Mouse (Mus musculus): ENCODE measurements around the gene Atxn2.
"Not testable (repeated sequence)": the region's sequence is repeated elsewhere in the genome, so short reads cannot be mapped to it uniquely, and the experiment has no call there.

The Atxn2 gene

DNA sequence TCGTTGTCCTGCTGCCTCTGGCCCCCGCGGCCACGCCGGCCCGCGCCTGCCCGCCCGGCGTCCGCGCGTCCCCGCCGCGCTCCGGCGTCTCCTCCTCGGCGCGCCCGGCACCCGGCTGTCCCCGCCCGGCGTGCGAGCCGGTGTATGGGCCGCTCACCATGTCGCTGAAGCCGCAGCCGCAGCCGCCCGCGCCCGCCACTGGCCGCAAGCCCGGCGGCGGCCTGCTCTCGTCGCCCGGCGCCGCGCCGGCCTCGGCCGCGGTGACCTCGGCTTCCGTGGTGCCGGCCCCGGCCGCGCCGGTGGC is 743 bp downstream of the Atxn2 start:
- DNase-seq (ENCODE audit: low read depth), result no peak

DNA sequence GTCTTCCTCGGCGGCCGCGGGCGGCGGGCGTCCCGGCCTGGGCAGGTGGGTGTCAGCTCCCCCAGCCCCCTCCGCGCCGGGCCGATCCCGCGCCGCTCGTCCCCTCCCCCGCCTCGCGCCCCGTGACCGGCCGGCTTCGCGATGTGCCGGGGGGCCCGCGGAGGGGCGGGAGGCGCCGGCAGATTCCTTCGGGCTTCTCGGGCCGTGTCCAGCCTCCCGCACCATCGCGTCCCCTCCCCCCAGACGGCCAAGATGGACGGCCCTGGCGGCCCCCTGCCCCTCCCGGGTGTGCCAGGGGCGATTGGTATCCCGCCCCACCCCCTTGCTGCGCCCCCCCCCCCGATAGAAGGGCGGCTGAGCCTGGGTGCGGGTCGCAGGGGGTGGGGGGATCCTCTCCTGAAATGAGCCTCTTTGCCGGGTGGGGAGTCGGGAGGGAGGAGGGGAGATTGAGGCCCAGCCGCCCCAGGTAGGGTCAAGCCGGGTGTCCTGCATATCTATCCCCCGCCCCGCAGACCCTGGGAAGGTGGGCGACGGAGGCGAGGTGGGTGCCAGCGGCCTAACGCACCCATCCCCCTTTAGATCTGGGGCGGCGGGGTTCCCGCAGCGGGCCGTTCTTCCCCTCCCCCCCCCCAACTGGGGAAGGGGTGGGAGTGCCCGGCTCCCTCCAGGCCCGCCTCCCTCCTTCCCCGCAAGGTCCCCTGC is 1.2 kb downstream of the Atxn2 start:
- DNase-seq (ENCODE audit: low read depth), result peak; percentile 60

DNA sequence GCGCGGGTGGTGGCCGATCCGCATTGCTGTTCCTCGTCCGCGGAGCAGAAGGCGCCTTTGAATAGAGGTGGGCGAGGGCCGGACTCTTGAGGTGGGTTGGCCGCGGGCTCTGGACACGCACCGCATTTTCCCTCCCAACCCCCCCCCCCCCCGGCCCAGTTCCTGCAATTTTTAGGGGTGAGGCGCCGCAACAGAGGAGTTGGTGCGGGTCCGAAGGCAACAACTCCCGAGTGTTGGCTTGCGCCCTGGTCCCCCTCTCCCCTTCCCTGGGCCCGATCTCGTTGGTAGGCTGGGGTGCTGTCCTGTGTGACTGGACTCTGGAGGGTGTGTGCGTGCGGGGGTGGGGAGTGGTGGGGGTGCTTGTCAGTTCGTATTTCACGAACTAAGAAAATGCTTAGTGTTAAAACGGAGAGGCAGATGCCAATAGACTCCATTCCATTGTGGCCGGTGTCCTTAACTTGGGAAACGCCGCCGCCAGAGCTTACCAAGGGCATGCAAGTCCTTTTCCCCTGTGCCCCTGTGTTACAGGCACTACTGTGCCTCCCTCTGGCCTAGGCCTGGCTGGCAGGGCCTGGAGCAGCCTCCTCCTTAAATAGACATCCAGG is 1.9 kb downstream of the Atxn2 start:
- peak; percentile 66 for DNase-seq (ENCODE audit: low read depth)

DNA sequence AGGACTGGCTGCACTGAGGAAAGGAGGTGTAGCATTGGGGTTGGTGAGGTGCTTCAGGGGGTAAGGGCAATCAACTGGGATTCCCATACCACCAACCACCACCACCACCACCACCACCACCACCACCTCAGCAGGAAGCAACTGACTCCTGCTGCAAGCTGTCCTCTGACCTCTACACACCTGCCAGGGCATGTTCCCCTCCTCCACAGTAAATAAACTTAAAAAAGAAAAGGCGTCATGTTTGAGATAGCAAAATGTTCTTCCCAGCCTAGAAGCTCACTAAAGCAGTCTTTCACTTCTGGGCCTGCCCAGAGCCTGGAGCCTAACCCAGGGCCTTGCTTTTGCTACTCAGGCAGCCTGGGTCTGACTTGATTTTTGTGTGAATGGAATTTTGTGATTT is 3.2 kb downstream of the Atxn2 start:
- no peak for DNase-seq (ENCODE audit: low read depth)

DNA sequence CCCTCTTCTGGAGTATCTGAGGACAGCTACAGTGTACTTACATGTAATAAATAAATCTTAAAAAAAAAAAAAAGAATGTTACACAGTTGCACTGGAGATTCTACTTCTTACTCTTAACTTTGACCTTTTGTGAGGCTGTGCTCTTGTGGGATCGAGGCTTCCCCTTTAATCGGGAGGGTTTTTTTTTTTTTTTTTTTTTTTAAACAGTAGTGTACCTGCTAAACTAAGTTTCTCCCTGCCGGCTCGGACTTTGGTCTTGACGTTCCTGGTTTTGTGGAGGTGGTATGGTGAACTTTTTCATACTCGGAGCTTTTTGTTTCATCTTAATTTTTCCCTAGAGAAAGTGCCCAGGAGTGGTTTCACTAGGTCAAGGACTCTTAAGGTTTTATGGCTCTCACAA is 3.8 kb downstream of the Atxn2 start:
- DNase-seq (ENCODE audit: low read depth), result no peak

DNA sequence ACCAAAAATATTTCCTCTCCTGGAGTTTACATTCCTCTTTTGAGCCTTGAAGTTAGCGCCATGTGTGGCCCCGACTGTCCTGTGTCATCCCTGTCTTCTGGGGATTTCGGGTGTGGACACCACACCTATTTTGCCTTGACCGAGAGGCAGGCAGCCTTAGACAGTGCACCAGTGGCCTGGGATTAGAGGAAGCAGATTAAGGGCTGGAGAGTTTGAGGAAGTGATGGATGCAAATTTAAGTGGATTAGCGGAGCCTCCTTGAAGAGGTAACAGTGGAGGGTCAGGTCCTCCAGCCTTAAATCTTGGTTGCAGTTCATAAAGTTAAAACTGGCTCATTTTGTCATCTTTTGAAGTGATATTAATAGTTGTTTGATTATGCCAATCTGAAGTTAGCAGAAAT is 7.3 kb downstream of the Atxn2 start:
- no peak for DNase-seq (ENCODE audit: low read depth)

DNA sequence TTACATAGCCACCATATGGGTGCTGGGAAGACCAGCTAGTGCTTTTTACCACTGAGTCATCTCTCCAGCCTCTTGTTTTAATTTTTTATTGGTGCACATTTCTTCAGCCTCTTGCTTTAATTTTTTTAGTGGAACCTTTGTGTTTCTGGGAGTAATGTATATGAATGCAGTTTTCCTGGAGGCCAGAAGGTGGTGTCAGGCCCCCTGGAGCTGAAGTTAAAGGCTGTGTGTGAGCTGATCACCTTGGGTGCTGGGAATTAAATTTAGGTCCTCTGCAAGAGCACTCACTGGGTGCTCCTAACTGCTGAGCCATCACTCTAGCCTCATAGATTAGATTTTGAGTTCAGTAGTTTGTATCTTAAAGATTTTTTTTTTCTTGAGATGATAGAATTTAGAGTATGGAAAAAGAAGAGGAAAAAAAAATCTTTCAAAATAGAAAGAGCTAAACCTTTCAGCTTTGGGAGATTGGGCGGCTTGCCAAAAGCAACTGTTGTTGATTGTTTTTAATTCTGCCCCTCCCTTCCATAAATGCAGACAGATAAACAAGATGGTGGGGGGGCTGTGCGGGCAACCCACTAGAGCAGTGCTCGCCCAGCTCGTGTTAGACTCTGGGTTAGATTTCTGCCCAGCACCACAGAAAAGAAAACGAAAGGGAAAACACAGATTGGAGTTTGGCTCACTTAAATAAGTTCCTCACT is 9.9 kb downstream of the Atxn2 start:
- no peak for DNase-seq (ENCODE audit: low read depth)

DNA sequence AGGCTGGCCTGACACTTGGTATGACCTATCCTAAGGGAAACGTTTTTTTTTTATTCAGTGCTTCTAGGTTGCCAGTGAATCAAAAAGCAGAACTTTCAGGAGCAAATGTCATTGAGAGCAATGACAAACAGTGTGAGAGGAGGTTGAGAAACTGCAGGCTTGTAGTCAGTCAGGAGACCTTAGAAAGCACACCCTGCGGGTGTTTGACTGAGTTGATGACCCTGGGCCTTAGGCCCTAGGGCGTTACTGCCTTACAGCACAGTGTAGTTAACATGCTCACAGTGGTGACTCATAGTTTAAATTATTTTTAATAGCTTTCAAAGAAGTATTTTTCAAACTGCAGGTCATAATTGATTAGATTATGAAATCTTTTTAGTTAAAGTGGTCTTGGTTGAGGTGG is 10.7 kb downstream of the Atxn2 start:
- peak; percentile 27 for DNase-seq (ENCODE audit: low read depth)

DNA sequence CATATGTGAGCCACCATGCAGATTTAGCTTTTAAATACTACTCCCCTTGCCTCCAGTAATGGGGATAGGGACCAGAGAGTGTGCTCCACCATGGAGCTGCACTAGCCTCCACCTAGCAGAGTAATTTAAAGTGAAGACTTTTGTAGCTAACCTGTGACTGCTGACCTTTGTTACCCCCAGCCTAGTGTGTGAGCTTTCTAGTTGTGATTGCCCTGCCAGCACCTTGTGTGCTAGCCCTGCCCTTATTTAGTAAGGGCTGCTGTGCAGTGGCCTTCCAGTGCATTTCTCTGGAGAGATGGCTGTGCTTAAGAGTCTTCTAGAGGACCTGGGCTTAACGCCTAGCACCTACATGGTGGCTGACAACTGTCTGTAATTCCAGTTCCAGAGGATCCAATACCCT is 13.5 kb downstream of the Atxn2 start:
- DNase-seq (ENCODE audit: low read depth), result no peak

DNA sequence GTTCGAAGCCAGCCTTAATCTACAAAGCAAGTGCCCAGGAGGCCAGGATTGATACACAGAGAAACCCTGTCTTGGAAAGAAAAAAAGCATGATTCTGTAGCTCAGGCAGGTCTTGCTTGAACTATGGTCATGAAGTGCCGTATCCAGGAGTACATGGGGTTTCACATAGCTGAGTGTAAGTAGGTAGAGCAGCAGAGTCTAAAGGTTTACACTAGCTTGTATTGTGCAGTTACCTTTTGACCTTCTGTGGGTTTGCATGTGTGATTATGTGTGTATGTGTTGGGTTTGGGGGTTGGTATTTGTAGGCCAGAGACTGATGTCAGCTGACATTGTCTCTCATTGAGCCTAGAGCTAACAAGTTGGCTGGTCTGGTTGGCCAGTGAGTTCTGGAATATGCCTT is 18.9 kb downstream of the Atxn2 start:
- no peak for DNase-seq (ENCODE audit: low read depth)

DNA sequence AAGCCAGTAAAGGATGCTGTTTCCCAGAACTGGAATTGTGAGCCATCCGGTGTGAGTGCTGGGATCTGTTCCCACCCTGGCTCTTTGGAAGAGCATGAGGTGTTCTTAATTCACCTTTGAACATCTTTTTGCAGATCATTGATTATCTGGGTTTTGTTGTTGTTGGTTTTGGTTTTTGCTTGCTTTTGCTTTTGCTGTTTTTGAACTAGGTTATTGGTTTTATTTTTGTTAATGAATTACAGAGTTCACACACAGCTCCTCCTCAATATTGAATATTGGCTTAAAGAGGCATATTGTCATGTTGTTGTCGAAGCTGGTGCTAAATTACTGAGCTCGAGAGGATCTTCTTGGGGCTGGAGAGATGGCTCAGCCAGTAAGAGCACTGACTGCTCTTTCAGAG is 25.5 kb downstream of the Atxn2 start:
- no peak for DNase-seq (ENCODE audit: low read depth)

DNA sequence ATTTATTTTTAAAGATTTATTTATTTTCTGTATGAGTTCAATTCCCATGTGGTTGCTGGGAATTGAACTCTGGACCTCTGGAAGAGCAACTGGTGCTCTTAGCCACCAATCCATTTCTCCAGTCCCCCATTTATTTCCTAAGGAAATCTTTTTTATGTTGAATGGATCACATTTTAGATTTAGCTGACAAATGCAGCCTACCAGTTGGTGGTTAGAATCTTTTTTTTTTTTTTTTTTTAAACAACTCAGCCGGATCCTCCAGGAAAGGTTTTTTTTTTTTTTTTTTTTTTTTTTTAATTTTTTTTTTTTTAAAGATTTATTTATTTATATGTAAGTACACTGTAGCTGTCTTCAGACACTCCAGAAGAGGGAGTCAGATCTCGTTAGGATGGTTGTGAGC is 27.0 kb downstream of the Atxn2 start:
- DNase-seq (ENCODE audit: low read depth), result not testable (repeated sequence)

DNA sequence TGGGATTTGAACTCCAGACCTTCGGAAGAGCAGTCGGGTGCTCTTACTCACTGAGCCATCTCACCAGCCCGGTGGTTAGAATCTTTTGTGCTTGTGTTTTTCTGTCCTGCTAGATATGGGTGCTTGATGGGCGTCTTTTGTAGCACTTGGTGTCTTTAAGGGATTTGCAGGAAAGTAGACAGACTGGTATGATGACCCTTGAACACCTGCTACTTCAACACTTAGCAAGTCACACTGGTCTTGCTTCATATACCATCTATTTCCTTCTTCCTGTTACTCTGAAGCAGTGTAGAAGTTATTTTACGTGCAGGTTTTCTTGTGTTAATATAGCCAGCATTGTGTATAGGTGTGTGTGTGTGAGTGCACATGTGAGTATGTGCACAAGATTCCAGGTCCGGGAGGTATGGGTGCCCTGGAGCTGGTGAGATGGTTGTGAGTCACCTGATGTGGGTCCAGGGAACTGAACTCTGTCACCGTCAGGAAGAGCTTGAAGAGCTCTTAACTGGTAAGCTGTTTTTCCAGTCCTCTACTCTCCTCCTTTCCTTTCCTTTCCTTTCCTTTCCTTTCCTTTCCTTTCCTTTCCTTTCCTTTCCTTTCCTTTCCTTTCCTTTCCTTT is 27.5 kb downstream of the Atxn2 start:
- no peak for DNase-seq (ENCODE audit: low read depth)

DNA sequence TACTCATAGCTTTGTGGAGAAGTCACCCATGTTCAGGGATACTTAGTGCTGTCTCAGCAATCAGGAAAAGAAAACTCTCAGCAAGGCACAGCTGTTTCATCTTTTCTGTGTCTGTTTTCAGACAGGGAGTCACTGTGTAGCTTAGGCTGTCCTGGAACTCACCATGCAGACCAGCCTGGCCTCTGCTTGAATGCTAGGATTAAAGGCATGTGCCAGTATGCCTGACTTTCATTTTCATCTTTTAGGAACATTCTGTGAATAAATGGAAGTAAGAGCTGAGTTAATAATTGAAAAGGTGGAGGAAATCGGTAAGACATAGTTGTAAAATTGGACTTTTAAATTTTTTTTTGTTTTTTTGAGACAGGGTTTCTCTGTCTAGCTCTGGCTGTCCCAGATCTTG is 29.4 kb downstream of the Atxn2 start:
- no peak for DNase-seq (ENCODE audit: low read depth)

DNA sequence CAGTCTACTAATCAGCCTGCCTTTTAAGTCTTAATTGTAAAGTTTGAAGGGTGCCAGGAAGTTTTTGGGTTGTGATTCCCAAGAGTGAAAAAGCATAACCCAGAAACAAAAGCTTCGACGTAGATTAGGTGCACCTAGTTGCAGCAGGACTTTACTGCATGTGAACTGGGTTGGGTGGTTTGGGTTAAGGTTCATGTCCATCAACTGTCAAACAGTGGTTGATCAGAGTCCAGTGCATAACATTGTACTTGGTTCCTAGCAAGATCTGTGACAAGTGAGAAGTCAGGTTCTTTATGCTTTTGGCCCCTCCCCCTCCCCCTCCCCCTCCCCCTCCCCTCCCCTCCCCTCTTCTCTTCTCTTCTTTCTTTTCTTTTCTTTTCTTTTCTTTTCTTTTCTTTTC is 31.8 kb downstream of the Atxn2 start:
- DNase-seq (ENCODE audit: low read depth), result no peak

DNA sequence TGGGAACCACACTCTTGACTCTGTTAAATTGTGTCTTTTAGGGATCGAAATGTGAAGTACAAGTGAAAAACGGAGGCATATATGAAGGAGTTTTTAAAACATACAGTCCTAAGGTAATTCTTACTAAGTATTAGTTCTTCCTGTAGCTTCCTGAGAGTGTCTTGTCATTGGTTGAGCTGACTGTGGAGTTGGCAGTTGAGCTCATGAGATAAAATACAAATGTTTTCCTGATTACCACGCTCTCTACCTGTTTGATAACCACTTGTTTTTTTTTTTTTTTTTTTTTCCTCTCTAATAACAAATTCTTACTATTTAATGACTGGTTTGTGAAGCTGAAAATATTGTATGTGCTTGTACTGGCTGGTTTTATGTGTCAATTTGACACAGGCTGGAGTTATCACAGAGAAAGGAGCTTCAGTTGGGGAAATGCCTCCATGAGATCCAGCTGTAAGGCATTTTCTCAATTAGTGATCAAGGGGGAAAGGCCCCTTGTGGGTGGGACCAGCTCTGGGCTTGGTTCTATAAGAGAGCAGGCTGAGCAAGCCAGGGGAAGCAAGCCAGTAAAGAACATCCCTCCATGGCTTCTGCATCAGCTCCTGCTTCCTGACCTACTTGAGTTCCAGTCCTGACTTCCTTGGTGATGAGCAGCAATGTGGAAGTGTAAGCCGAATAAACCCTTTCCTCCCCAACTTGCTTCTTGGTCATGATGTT is 36.9 kb downstream of the Atxn2 start:
- DNase-seq (ENCODE audit: low read depth), result not testable (repeated sequence)

DNA sequence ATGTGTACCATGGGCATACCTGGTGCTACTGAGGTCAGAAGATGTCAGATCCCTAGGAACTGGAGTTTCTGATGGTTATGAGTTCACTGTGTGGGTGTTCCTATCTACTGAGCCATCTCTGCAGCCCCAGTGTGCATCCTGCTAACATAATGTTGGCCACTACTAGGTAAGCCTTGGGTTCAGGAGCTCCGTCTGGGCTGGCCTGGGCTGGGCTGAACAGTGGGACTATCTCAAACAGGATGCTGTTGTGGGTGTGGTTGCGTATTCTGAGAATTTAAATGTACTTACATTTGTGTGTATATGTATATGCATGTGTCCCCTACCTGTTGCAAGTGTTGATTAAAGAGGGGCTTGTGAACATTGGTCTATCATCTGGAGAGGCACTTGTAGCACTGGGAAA is 38.5 kb downstream of the Atxn2 start:
- no peak for DNase-seq (ENCODE audit: low read depth)

DNA sequence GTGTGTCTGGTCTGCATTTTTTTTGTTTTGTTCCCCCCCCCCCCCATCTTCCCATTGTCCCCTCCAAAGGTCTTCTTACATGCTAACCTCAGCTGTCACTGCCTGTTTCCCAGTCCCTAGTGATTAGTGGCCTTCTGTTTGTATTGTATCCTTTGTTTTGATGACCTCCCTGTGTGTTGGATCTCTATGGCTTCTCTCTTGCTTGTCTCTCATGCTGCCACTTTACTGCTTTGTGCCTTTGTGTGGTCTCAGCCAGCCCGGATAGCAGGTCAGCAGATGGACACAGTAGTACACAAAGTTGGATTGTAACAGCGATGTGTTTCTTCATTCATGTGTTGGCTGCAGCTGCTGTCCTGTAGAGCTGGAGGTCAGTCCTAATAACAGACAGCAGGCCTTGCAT is 46.8 kb downstream of the Atxn2 start:
- DNase-seq (ENCODE audit: low read depth), result no peak

DNA sequence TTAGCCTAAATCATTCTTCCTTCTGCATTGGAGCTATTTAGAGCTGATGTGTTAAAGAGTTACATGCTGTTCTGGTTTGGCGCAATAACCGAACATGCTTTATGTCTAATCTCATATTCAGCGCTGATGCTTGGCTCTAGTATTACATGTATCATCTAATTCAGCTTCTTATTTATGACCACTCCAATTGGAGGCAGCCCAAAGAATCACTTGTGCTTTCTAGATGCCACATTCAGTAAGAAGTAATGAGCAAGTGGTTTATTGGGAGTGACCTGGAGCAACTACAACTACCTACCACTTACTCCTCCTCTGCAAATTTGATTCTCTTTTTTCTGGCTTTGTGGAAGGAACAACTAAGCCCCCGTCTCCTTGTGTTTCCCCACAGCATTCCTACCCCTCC is 47.2 kb downstream of the Atxn2 start:
- peak; percentile 31 for DNase-seq (ENCODE audit: low read depth)

DNA sequence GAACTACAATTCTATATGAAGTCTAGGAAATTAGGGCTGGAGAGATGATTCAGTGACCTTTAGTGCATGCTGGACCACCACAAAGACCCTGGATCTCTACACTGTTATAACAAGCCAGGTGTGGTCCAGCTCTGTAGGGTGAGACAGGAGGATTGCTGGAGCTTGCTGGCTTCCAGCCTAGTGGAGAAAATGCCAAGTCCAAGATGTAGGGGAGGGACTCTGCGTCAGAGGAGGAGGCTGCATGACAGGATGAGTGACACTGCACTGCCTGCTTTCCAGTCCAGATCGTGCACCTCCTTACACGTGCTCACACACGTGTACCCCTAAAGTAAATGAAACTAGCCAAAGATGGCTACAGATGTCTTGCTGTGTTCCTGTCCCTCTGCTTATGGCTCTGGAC is 48.8 kb downstream of the Atxn2 start:
- DNase-seq (ENCODE audit: low read depth), result no peak

DNA sequence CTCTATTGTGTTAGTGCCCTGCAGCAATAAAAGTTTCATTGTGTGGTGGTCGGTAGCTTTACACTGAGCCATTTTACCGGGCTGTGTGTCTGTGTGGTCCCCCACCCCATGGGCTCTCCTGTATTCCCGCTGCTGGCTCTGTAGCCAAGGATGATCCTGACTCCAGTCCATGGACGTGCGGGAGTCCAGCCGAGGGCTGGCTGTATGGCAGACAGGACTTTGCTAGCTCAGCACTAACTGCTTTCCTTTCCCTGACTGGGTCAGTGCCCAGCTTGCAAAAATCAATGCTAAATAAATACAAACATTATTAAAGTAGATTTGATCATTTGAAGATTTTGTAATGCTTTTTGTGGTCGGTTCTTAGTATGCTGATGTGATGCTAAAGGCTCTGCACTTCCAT is 50.3 kb downstream of the Atxn2 start:
- DNase-seq (ENCODE audit: low read depth), result no peak

DNA sequence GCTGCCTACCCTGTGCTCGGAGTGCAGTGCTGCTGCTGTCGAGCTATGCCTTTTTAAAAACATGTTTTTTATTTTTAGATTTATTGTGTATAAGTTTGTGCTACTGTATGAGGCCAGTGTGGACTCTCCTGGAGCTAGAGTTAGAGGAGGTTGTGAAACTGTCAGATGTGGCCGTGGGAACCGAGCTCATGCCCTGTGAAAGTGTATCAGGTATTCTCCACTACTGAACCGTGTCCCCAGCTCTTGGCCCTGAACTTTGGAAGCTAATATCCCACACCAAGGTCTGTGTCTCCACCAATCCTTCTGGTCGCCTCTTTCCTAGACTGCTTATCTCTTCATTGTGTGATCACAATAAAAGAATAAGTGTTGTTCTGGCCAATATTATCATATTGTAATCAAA is 51.8 kb downstream of the Atxn2 start:
- DNase-seq (ENCODE audit: low read depth), result no peak

DNA sequence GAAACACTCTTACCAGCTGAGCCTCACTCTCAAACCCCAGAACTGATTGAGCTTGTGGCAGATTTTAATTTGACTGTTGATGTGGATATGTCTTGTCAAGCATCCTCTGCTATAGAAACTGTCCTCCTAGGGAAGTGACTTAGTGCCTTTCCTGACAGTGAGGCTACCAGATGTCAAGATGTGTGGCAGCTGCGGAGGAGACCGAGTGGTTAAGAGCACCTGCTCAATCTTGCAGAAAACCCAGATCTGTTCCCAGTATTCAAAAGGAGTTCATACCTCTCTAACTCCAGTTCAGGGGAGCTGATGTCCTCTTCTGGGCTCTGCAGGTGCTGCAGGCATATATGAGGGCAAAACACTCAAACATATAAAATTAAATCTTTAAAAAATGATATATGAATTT is 53.9 kb downstream of the Atxn2 start:
- DNase-seq (ENCODE audit: low read depth), result no peak

Data from NIH3T3 (cell line).